Mouse (Mus musculus): ENCODE measurements around the gene Mypop.

The Mypop gene

DNA sequence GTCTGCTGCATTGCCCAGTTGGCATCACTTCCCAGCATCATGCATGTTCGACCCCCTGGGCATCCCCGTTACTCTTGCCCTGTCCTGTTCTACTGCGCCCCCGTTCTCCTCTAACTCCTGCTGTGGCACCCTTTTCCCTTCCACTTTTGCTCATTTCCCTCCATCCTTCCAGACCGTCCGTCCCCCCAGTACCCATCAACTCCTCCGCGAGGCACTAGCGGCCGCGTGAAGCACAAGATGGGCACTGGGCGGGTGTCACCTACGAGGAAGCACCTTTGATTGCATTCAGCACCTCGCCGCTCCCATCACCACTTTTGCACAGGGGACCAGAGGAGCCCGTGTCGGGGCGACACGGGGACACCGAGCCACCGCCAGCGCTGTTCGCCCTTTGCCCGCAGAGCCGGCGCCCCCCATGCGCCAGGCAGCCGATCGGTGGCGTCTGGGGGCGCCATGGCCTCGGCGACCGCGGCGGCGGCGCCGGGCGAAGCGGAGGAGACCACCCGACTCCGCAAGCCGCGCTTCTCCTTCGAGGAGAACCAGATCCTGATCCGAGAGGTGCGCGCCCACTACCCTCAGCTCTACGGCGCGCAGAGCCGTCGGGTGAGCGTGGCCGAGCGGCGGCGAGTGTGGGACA lies 732 bp downstream of the Mypop start:
- no peak for DNase-seq

DNA sequence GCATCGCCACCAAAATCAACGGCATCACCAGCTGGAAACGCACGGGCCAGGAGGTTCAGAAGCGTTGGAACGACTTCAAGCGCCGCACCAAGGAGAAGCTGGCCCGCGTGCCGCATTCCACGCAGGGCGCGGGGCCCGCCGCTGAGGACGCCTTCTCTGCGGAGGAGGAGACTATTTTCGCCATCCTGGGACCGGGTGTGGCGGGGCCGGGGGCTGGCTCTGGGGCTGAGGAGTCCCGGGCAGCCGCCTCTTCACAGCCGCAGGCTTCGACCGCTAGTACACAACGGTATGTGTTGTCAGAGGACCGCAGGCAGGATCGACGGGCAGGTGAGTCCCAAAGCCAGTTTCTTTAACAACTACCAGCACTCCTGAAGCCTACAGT lies 1.2 kb downstream of the Mypop start:
- no peak for DNase-seq

GRCm38 (mm10) chr7:18993036-18993435 lies 2.0 kb downstream of the Mypop start:
- no peak for DNase-seq

- no peak for DNase-seq
These were observed 7.8 kb downstream of the Mypop start for GRCm38 (mm10) chr7:18998835-18999234.

DNA sequence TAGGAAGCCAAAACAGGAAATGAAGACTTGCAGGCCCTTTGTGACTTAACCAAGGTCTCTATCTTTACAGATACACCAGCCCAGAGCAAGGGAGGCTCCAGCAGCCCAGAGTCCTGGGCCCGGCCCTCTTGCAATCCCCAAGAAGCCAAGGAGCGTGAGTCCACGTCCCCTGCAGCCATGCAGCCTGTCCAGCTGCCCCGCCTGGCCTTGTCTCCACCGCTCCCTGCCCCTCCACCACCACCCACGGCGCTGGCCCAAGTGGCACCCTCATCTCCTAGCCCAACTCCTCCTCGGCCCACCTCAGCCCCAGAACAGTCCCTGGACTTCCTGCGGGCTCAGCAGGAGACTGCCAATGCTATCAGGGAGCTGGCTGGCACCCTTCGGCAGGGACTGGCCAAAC lies 9.4 kb downstream of the Mypop start:
- DNase-seq, result no peak

GRCm38 (mm10) chr7:19001066-19001806 lies 10.2 kb downstream of the Mypop start:
- DNase-seq, result peak; percentile 80

GRCm38 (mm10) chr7:19001807-19002085 lies 10.7 kb downstream of the Mypop start:
- no peak for DNase-seq

DNA sequence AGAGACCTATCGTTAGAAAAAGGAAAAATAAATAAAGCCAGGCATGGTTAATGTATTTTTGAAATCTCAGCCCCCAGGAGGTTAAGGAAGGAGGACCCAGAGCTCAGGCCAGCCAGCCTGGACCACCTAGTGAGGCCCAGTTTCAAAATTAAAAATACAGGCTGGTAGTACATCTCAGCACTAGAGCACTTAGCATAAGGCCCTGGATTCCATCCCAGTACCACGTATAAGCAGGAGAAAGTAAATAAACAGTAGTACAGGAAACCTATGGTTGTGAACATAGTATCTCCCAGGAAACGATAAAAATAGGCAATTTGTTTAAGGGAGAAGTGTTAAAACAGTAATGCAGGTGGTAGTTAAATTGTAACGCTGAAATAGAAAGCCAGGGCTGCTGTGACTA lies 11.1 kb downstream of the Mypop start:
- no peak for DNase-seq

GRCm38 (mm10) chr7:19002848-19003498 lies 11.9 kb downstream of the Mypop start:
- peak; percentile 78 for DNase-seq

GRCm38 (mm10) chr7:19003902-19004630 lies 13.0 kb downstream of the Mypop start, which contains the start of gene Irf2bp1:
Gene Irf2bp1 (plus strand): TSS chr7:19004044.
- DNase-seq, result peak; percentile 92

- no peak for DNase-seq
These were observed 13.6 kb downstream of the Mypop start for GRCm38 (mm10) chr7:19004631-19005079.

- DNase-seq, result no peak
These were observed 14.5 kb downstream of the Mypop start for GRCm38 (mm10) chr7:19005417-19006121.

GRCm38 (mm10) chr7:19006476-19006875 lies 15.4 kb downstream of the Mypop start:
- DNase-seq, result peak; percentile 84

DNA sequence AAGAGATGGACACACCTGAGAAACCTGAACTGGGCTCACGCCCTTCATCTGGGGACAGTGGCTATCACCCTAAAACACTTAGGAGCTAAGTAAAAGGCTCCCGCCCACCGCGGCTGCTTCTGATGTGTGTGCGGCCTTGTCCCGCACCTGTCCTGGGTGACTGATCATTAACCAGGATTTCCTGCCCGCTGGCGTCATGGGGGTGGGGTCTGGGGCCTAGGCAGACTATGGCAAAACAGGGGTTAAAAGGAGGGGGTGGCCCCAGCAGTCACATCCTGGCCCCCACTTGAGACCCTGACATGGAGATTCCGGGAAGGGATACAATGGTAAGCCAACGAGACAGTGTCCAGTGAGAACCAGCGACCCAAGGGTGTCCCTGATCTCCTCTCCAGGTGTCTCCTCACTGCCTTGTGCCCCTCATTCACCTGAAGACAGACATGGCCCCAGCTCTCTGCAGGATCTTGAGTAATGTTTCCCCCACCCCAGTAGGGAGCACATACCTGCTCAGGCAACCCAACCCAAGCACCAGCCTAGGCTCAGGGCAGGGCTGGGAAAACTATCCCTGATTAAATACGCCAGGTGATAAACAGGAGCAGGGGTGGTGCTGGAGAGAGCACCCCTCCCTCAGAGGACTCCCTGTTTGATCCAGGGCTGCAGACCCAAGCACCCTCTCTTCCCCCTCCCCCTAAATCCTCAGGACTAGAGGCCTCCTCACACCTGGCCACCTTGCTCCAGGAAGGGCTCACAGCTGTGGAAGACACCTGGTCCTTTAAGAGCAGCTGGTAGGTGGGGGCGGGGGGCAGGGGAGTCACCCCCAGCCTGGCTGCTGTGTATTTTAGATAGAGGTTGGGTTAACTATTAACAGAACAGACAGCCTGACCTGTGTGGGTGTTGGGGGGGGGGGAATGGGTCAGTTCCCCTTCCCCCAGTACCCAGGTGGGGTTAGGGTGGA lies 16.3 kb downstream of the Mypop start:
- peak; percentile 65 for DNase-seq

DNA sequence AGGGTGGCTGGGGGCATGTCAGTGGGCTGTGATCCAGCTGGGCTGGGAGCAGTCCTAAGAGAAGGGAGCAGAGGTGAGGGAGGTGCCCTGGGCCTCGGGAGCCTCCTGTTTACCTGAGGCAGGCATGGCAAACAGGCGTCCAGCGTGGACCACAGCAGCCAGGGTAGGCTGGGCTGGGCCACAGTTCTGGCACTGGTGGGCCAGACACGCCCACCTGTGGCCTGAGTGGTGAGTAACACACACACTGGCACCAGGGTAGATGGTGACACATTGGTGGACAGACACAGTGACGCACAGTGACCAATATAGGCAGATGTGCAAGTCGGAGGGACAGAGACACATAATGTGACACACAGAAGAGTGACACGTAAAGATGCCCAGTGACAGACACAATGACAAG lies 19.5 kb downstream of the Mypop start:
- no peak for DNase-seq

DNA sequence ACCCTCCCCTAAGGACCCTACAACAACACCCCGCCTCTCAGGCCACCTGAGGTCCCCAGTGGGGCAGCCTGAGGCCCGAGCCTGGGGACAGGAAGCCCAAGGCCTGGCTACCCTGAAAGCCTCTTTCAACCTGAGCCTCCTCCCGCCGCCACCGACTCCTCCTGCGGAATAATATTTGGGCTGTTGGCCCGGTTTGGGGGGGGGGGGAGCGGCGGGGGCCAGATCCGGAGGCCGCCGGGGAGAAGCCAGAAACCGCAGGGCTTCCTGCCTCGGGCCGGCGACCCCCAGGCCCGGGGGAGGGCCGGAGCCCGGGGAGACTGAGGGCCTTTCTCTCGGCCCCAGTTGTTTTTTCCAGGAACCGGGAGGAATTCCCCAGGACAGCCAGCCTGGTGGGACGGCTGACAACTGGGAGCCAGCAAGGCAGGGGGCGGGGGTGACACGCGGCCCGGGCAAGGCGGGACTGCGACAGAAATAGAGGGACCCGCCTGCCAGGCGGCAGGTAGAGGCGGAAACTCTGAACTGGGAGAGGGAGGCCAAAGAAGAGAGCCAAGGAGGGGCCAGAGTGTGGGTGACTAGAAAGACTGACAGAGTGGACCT lies 21.1 kb downstream of the Mypop start:
- DNase-seq, result peak; percentile 53

DNA sequence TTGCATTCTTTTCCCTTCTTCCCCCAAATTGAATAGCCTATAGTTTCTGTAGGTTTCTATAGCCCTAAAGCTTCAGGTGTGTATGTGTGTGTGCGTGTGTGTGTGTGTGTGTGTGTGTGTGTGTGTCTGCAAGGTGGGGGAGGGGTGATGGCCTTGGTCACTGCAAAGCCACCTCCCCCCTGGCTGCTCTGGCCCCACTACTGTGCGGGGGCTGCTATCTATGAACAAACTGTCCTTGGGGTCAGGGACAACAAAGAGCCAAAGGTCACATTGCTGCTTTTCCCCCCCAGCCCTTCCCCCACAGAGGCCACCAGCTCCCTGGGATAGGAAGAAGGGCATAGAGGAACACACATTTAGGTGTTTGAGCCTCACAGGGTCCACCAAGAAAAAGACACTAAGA lies 21.8 kb downstream of the Mypop start:
- peak; percentile 65 for DNase-seq

DNA sequence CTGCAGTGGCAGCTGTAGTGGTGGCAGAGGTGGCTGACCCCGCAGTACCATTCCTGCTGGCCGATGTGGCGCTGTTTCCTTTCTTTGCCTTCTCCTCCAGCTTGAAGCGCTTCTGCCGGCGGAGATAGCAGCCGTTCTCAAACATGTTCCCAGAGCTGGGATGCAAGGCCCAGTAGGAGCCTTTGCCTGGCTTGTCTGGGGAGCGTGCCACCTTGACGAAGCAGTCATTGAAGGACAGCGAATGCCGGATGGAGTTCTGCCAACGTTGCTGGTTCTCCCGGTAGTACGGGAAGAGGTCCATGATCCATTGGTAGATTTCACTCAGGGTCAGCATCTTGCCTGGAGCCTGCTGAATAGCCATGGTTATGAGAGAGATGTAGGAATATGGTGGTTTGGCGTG lies 23.4 kb downstream of the Mypop start:
- no peak for DNase-seq

DNA sequence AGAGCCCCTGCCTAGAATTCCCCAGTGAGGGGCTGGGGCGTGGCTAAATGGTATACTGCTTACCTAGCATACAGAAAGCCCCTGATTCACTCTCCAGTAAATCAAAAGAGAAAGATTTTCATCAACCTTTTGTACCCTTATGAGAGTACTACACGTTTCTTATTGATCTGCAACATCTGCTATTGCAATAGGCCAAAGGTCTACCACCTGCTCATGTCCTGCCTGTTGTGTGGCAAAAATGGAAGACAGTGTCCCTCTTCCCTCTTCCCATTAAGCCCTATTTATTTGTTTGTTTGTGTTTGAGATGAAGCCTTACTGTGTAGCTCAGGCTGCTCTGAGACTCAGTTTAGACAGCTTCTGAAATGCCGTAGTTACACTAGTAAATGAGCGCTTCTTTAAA lies 25.0 kb downstream of the Mypop start:
- DNase-seq, result no peak

DNA sequence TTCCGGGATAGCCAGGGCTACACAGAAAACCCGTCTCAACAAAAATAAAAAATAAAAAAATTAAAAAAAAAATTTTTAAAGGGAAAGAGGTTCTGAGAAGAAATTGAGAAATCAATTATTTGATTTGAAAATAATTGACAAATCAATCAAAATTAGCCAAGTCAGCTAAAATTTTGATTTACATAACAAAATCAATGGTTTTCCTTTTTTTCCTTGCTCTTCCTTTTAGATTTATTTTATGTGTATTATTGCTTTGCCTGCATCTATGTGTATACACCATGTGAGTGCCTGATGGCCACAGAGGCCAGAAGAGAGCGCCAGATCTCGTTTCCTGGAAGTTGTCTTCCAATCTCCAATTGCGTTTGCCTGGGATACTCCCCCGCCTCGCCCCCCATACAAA lies 26.9 kb downstream of the Mypop start:
- no peak for DNase-seq

- DNase-seq, result no peak
These were observed 30.0 kb downstream of the Mypop start for GRCm38 (mm10) chr7:19021048-19021447.
